Mouse (Mus musculus): ENCODE results near the gene Cfap299. TPM values are rescaled to one million over a fixed set of nuclear protein-coding genes. Genes with fewer than 3 reads are reported as not detected.

Gene Cfap299
- polyA plus RNA-seq, 1 experiment from 2014 or later, result 6.1 TPM

DNA sequence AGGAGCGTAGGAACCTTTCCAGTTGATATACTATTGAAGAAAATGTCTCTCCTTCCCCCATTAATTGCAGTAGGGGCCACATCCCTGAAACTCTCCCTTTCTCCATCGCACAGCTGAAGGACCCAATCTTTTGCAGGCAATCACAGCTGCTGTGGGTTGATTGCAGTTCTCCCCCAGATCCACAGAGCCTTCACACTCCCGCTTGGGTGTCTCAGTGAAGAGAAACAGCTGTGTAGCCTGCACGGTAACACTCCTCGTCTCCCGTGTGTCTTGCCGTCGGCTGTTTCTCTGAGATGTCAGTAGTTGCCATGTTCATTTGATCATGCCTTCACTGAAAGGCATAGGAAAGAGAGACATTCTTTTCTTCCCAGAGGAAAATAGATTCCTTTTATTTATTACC lies 148.2 kb downstream of the Cfap299 start:
- H3K36me3 ChIP-seq (ENCODE audit: control insufficient read depth, insufficient read depth, low read length), result no peaks in the 10 kb centered on the region
- WGBS, result 54% methylated on average over 8 of the region's 8 CpGs

GRCm38 (mm10) chr5:98483507-98483906 lies 154.4 kb downstream of the Cfap299 start:
- no peak overlapping the region for H3K4me3 ChIP-seq (ENCODE audit: low read length)
- H3K36me3 ChIP-seq (ENCODE audit: control insufficient read depth, insufficient read depth, low read length), result no peaks in the 10 kb centered on the region
- no peaks in the 10 kb centered on the region for H3K4me1 ChIP-seq (replicated peaks; ENCODE audit: control insufficient read depth, insufficient read depth, low read length)
- H3K9me3 ChIP-seq (ENCODE audit: control insufficient read depth, low read length), result no peaks in the 10 kb centered on the region
- ATAC-seq (ENCODE audit: low read depth), result no peak
- no peak overlapping the region for H3K4me2 ChIP-seq (ENCODE audit: low read depth, low read length)
- H3K27me3 ChIP-seq (ENCODE audit: control insufficient read depth, insufficient read depth, low read depth, low read length), result no peaks in the 10 kb centered on the region
- 66% methylated on average over 5 of the region's 5 CpGs for WGBS
- H3K9ac ChIP-seq (ENCODE audit: low read length), result no peak overlapping the region
- H3K27ac ChIP-seq (ENCODE audit: low read length), result no peak overlapping the region

More for the DNA sequence above, 148.2 kb downstream of the Cfap299 start:
- Histone ChIP-seq H3K9me3 (ENCODE audit: control insufficient read depth, low read length) (no peaks in the 10 kb centered on the region), H3K4me3 (ENCODE audit: low read length) (no peak overlapping the region), H3K27ac (ENCODE audit: low read length) (no peak overlapping the region), H3K27me3 (ENCODE audit: control insufficient read depth, insufficient read depth, low read depth, low read length) (no peaks in the 10 kb centered on the region), H3K4me2 (ENCODE audit: low read depth, low read length) (no peak overlapping the region), H3K4me1 (replicated peaks; ENCODE audit: control insufficient read depth, insufficient read depth, low read length) (0 out of 2 replicates have a peak, but pooled peaks cover 3% of the 10 kb centered on the region), H3K9ac (ENCODE audit: low read length) (no peak overlapping the region)
- ATAC-seq (ENCODE audit: low read depth), result peak; percentile 90

DNA sequence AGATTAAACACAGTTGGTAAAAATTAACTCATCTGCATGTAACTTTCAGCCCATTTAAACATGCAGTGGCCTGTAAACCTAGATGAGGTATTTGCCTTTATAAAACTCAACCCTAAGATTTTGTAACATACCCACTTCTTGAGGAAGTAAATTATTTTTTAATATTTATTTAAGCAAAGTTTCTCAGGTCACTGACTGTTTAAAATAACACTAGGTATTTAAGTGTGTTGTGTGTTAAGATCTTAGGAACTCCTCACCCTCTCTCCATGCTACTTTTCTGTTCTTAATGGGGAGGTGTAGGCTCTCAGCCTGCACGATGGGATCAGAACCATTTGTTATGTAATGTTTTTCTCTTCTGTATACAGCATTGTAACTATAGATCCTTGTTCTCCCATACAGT lies 156.1 kb downstream of the Cfap299 start:
- peak; percentile 74 for ATAC-seq (ENCODE audit: low read depth)
- Histone ChIP-seq H3K4me3 (ENCODE audit: low read length) (no peak overlapping the region), H3K27me3 (ENCODE audit: control insufficient read depth, insufficient read depth, low read depth, low read length) (no peaks in the 10 kb centered on the region), H3K27ac (ENCODE audit: low read length) (no peak overlapping the region), H3K4me1 (replicated peaks; ENCODE audit: control insufficient read depth, insufficient read depth, low read length) (no peaks in the 10 kb centered on the region), H3K4me2 (ENCODE audit: low read depth, low read length) (no peak overlapping the region), H3K9me3 (ENCODE audit: control insufficient read depth, low read length) (no peaks in the 10 kb centered on the region), H3K36me3 (ENCODE audit: control insufficient read depth, insufficient read depth, low read length) (no peaks in the 10 kb centered on the region), H3K9ac (ENCODE audit: low read length) (no peak overlapping the region)
- WGBS, result 27% methylated on average over 1 of the region's 1 CpGs

GRCm38 (mm10) chr5:98498317-98498716 lies 169.2 kb downstream of the Cfap299 start:
- Histone ChIP-seq H3K9me3 (ENCODE audit: control insufficient read depth, low read length) (no peaks in the 10 kb centered on the region), H3K4me3 (ENCODE audit: low read length) (no peak overlapping the region), H3K9ac (ENCODE audit: low read length) (no peak overlapping the region), H3K27me3 (ENCODE audit: control insufficient read depth, insufficient read depth, low read depth, low read length) (no peaks in the 10 kb centered on the region), H3K36me3 (ENCODE audit: control insufficient read depth, insufficient read depth, low read length) (no peaks in the 10 kb centered on the region), H3K27ac (ENCODE audit: low read length) (no peak overlapping the region), H3K4me2 (ENCODE audit: low read depth, low read length) (no peak overlapping the region), H3K4me1 (replicated peaks; ENCODE audit: control insufficient read depth, insufficient read depth, low read length) (no peaks in the 10 kb centered on the region)
- WGBS, result 64% methylated on average over 4 of the region's 4 CpGs
- ATAC-seq (ENCODE audit: low read depth), result no peak

DNA sequence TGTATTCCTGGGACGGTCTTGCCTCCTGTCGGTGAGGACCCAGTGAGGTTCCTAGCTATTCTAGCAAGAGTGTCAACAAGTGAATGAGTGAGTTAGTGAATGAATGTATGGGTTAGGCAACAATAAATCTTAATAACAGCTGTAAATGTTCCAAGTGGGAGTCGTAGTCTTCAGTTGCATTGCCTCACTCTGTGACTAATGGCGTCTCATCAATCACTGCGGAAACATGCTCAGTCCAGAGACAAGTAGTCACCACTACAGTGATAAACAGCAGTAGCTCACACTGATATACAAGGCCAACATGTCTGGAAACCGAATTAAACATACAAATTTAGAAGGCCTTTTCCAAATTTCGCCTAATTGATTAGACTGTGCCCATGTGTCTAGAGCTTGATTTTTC lies 187.1 kb downstream of the Cfap299 start:
- H3K36me3 ChIP-seq (ENCODE audit: control insufficient read depth, insufficient read depth, low read length), result no peaks in the 10 kb centered on the region
- no peaks in the 10 kb centered on the region for H3K4me1 ChIP-seq (replicated peaks; ENCODE audit: control insufficient read depth, insufficient read depth, low read length)
- H3K9ac ChIP-seq (ENCODE audit: low read length), result no peak overlapping the region
- H3K4me3 ChIP-seq (ENCODE audit: low read length), result no peak overlapping the region
- whole genome bisulfite sequencing, result 75% methylated on average over 7 of the region's 7 CpGs
- no peak overlapping the region for H3K4me2 ChIP-seq (ENCODE audit: low read depth, low read length)
- ATAC-seq (ENCODE audit: low read depth), result no peak
- H3K9me3 ChIP-seq (ENCODE audit: control insufficient read depth, low read length), result no peaks in the 10 kb centered on the region
- no peak overlapping the region for H3K27ac ChIP-seq (ENCODE audit: low read length)
- H3K27me3 ChIP-seq (ENCODE audit: control insufficient read depth, insufficient read depth, low read depth, low read length), result no peaks in the 10 kb centered on the region

DNA sequence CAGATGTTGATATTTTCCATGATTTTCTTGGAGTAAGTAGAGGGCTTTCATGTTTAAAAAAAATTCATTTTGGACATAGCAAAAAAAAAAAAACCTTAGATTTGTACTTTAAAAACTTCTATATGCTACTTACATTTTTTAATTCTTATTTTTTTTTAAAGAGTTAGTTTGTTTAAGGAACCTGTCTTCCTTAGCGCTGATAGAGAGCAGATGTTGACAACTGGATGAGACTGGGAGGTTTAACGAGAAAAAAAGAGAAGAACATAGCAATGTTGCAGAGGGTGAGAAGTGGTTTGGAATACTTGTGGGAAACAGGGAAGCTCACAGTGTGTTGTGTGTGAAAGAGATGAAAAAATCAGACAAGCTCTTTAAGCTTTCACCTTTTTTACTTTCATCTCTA lies 191.0 kb downstream of the Cfap299 start:
- no peak for ATAC-seq (ENCODE audit: low read depth)
- Histone ChIP-seq H3K36me3 (ENCODE audit: control insufficient read depth, insufficient read depth, low read length) (no peaks in the 10 kb centered on the region), H3K4me3 (ENCODE audit: low read length) (no peak overlapping the region), H3K9ac (ENCODE audit: low read length) (no peak overlapping the region), H3K27me3 (ENCODE audit: control insufficient read depth, insufficient read depth, low read depth, low read length) (no peaks in the 10 kb centered on the region), H3K4me2 (ENCODE audit: low read depth, low read length) (no peak overlapping the region), H3K9me3 (ENCODE audit: control insufficient read depth, low read length) (no peaks in the 10 kb centered on the region), H3K27ac (ENCODE audit: low read length) (no peak overlapping the region), H3K4me1 (replicated peaks; ENCODE audit: control insufficient read depth, insufficient read depth, low read length) (no peaks in the 10 kb centered on the region)
- 32% methylated on average over 2 of the region's 2 CpGs for WGBS

- no peak overlapping the region for H3K9ac ChIP-seq (ENCODE audit: low read length)
- 90% methylated on average over 7 of the region's 7 CpGs for WGBS
- no peak overlapping the region for H3K4me2 ChIP-seq (ENCODE audit: low read depth, low read length)
- no peaks in the 10 kb centered on the region for H3K4me1 ChIP-seq (replicated peaks; ENCODE audit: control insufficient read depth, insufficient read depth, low read length)
- H3K9me3 ChIP-seq (ENCODE audit: control insufficient read depth, low read length), result no peaks in the 10 kb centered on the region
- no peak overlapping the region for H3K27ac ChIP-seq (ENCODE audit: low read length)
- no peak for ATAC-seq (ENCODE audit: low read depth)
- no peaks in the 10 kb centered on the region for H3K27me3 ChIP-seq (ENCODE audit: control insufficient read depth, insufficient read depth, low read depth, low read length)
- H3K4me3 ChIP-seq (ENCODE audit: low read length), result no peak overlapping the region
- no peaks in the 10 kb centered on the region for H3K36me3 ChIP-seq (ENCODE audit: control insufficient read depth, insufficient read depth, low read length)
Measured at GRCm38 (mm10) chr5:98522270-98522977, 193.3 kb downstream of the Cfap299 start.

GRCm38 (mm10) chr5:98523050-98523449 lies 193.9 kb downstream of the Cfap299 start:
- 68% methylated on average over 7 of the region's 7 CpGs for WGBS
- Histone ChIP-seq H3K4me3 (ENCODE audit: low read length) (no peak overlapping the region), H3K27me3 (ENCODE audit: control insufficient read depth, insufficient read depth, low read depth, low read length) (no peaks in the 10 kb centered on the region), H3K27ac (ENCODE audit: low read length) (no peak overlapping the region), H3K9me3 (ENCODE audit: control insufficient read depth, low read length) (no peaks in the 10 kb centered on the region), H3K4me2 (ENCODE audit: low read depth, low read length) (no peak overlapping the region), H3K36me3 (ENCODE audit: control insufficient read depth, insufficient read depth, low read length) (no peaks in the 10 kb centered on the region), H3K4me1 (replicated peaks; ENCODE audit: control insufficient read depth, insufficient read depth, low read length) (no peaks in the 10 kb centered on the region), H3K9ac (ENCODE audit: low read length) (no peak overlapping the region)
- no peak for ATAC-seq (ENCODE audit: low read depth)

GRCm38 (mm10) chr5:98523783-98524182 lies 194.7 kb downstream of the Cfap299 start:
- H3K27me3 ChIP-seq (ENCODE audit: control insufficient read depth, insufficient read depth, low read depth, low read length), result no peaks in the 10 kb centered on the region
- H3K4me2 ChIP-seq (ENCODE audit: low read depth, low read length), result no peak overlapping the region
- H3K4me3 ChIP-seq (ENCODE audit: low read length), result no peak overlapping the region
- H3K27ac ChIP-seq (ENCODE audit: low read length), result no peak overlapping the region
- ATAC-seq (ENCODE audit: low read depth), result no peak
- H3K36me3 ChIP-seq (ENCODE audit: control insufficient read depth, insufficient read depth, low read length), result no peaks in the 10 kb centered on the region
- H3K9ac ChIP-seq (ENCODE audit: low read length), result no peak overlapping the region
- WGBS, result 68% methylated on average over 1 of the region's 1 CpGs
- no peaks in the 10 kb centered on the region for H3K9me3 ChIP-seq (ENCODE audit: control insufficient read depth, low read length)
- H3K4me1 ChIP-seq (replicated peaks; ENCODE audit: control insufficient read depth, insufficient read depth, low read length), result no peaks in the 10 kb centered on the region

- Histone ChIP-seq H3K9me3 (ENCODE audit: control insufficient read depth, low read length) (no peaks in the 10 kb centered on the region), H3K4me2 (ENCODE audit: low read depth, low read length) (no peak overlapping the region), H3K4me1 (replicated peaks; ENCODE audit: control insufficient read depth, insufficient read depth, low read length) (no peaks in the 10 kb centered on the region), H3K9ac (ENCODE audit: low read length) (no peak overlapping the region), H3K4me3 (ENCODE audit: low read length) (no peak overlapping the region), H3K27me3 (ENCODE audit: control insufficient read depth, insufficient read depth, low read depth, low read length) (no peaks in the 10 kb centered on the region), H3K27ac (ENCODE audit: low read length) (no peak overlapping the region), H3K36me3 (ENCODE audit: control insufficient read depth, insufficient read depth, low read length) (no peaks in the 10 kb centered on the region)
- no peak for ATAC-seq (ENCODE audit: low read depth)
- WGBS, result 80% methylated on average over 1 of the region's 1 CpGs
Measured at GRCm38 (mm10) chr5:98541333-98541732, 212.2 kb downstream of the Cfap299 start.
